In the genomic region with DNA sequence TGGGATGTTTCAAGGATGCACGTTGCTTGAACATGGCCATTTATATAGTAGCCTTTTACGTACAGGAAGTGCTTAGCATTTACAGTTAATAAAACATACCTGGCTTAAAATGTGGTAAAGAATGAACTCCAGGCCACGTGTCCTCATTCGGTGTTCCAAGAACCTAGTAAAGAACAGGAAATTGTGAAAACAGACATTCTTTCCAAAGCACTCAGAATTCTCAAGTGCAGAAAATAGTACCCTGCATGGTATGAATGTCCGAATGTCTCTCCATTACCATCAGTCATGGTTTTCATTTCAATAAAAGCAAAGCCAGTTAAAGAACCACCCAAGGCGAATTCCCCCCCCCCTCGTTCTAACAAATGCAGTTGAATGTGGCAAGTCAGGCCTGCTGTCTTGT, we compare ENCODE assay signal across 22 mouse cellular contexts.
"Had no signal": no experiment of that assay in that cellular context is flagged by ENCODE, and none has a peak within 500 bp of the region (broad histone marks: within the 10 kb centered on the region; RNA-seq: fewer than 3 reads in every experiment).

No protein-coding gene starts in this region.

- H3K27ac ChIP-seq: gastrocnemius, adult 2 months; heart, embryonic 10.5 days; hindbrain, embryonic 10.5 days; hindbrain, embryonic 12.5 days; hindbrain, embryonic 14.5 days; intestine, embryonic 15.5 days; layer of hippocampus, adult 2 months; left cerebral cortex, adult 2 months had no signal

- ATAC-seq: hindbrain, embryonic 16.5 days; inflammation-experienced regulatory T-cells, adult 6 months; intestine, embryonic 15.5 days; intestine, postnatal 0 days had no signal

- H3K9me3 ChIP-seq: heart, embryonic 10.5 days; heart, embryonic 12.5 days; hindbrain, embryonic 10.5 days; hindbrain, embryonic 12.5 days; intestine, embryonic 15.5 days had no signal

- H3K4me1 ChIP-seq: intestine, embryonic 15.5 days had no signal

- H3K4me3 ChIP-seq: gastrocnemius, adult 2 months; heart, embryonic 10.5 days; heart, embryonic 12.5 days; hindbrain, embryonic 10.5 days; hindbrain, embryonic 12.5 days; intestine, embryonic 15.5 days; layer of hippocampus, adult 2 months; left cerebral cortex, adult 2 months had no signal

- DNase-seq: gastrocnemius, adult 2 months; gastrocnemius, postnatal 10 days; gastrocnemius, postnatal 25 days; heart, adult 18-20 months; heart, postnatal 10 days; heart, postnatal 4 days; kidney, adult 18-20 months; kidney, adult 8-10 months; kidney, postnatal 10 days; kidney, postnatal 25 days; kidney, postnatal 4 days had no signal

- H3K36me3 ChIP-seq: heart, embryonic 10.5 days; heart, embryonic 12.5 days; hindbrain, embryonic 10.5 days; hindbrain, embryonic 12.5 days; intestine, embryonic 15.5 days had no signal

- H3K27me3 ChIP-seq: heart, embryonic 12.5 days; hindbrain, embryonic 12.5 days; intestine, embryonic 15.5 days had no signal

- H3K9ac ChIP-seq: heart, embryonic 12.5 days; hindbrain, embryonic 12.5 days; hindbrain, embryonic 14.5 days; intestine, embryonic 15.5 days had no signal

- H3K4me2 ChIP-seq: heart, embryonic 12.5 days; hindbrain, embryonic 12.5 days; hindbrain, embryonic 14.5 days; intestine, embryonic 15.5 days had no signal
